Mouse (Mus musculus): ENCODE measurements around the gene Reep3. TPM values are rescaled to one million over a fixed set of nuclear protein-coding genes. Genes with fewer than 3 reads are reported as not detected.

Gene Reep3
- polyA plus RNA-seq, 1 experiment from 2014 or later = 77.4 TPM

GRCm38 (mm10) chr10:67098408-67099050, 1.8 kb upstream of the Reep3 start:
- WGBS = 25% methylated on average over 7 of the region's 7 CpGs
- Histone ChIP-seq H3K27me3 (replicated peaks; ENCODE audit: control insufficient read depth, insufficient read depth, low read length) (no peaks in the 10 kb centered on the region), H3K27ac (ENCODE audit: low read depth, low read length) (peak overlapping the region; percentile 60), H3K9me3 (ENCODE audit: control insufficient read depth) (no peaks in the 10 kb centered on the region), H3K9ac (ENCODE audit: low read depth, low read length) (0 out of 2 replicates have a peak overlapping the region, but pooled peaks have one; percentile 100), H3K4me3 (ENCODE audit: low read depth, low read length) (peak overlapping the region; percentile 97), H3K4me1 (replicated peaks; ENCODE audit: control insufficient read depth, insufficient read depth, low read length) (peaks cover 19% of the 10 kb centered on the region), H3K4me2 (replicated peaks; ENCODE audit: low read depth) (peak overlapping the region; percentile 72), H3K36me3 (ENCODE audit: control insufficient read depth, insufficient read depth) (no peaks in the 10 kb centered on the region)
- peak; percentile 6; the same call in 1 of the 2 replicates for ATAC-seq
- TF ChIP-seq CTCF (IDR thresholded peaks at IDR 0.05; ENCODE audit: low read depth) = no peak

- ATAC-seq = no peak
- peak overlapping the region; percentile 97 for H3K4me3 ChIP-seq (ENCODE audit: low read depth, low read length)
- WGBS = under 1% methylated on average over 15 of the region's 15 CpGs
- H3K36me3 ChIP-seq (ENCODE audit: control insufficient read depth, insufficient read depth) = no peaks in the 10 kb centered on the region
- peak overlapping the region; percentile 100 for H3K9ac ChIP-seq (ENCODE audit: low read depth, low read length)
- H3K4me1 ChIP-seq (replicated peaks; ENCODE audit: control insufficient read depth, insufficient read depth, low read length) = peaks cover 14% of the 10 kb centered on the region
- H3K4me2 ChIP-seq (replicated peaks; ENCODE audit: low read depth) = peak overlapping the region; percentile 72
- H3K9me3 ChIP-seq (ENCODE audit: control insufficient read depth) = no peaks in the 10 kb centered on the region
- peak overlapping the region; percentile 100 for H3K27ac ChIP-seq (ENCODE audit: low read depth, low read length)
- no peaks in the 10 kb centered on the region for H3K27me3 ChIP-seq (replicated peaks; ENCODE audit: control insufficient read depth, insufficient read depth, low read length)
- 0 out of 2 replicates have a peak, but pooled peaks have one; percentile 10 for TF ChIP-seq CTCF (IDR thresholded peaks at IDR 0.05; ENCODE audit: low read depth)
These were observed 849 bp upstream of the Reep3 start for GRCm38 (mm10) chr10:67097437-67098150.

- Histone ChIP-seq H3K27ac (ENCODE audit: low read depth, low read length) (peak within 1 kb of the TSS; percentile 100), H3K4me2 (replicated peaks; ENCODE audit: low read depth) (peak within 1 kb of the TSS; percentile 72), H3K9ac (ENCODE audit: low read depth, low read length) (peak within 1 kb of the TSS; percentile 100), H3K4me3 (ENCODE audit: low read depth, low read length) (peak within 1 kb of the TSS; percentile 97), H3K36me3 (ENCODE audit: control insufficient read depth, insufficient read depth) (no peaks in the 10 kb centered on the region), H3K27me3 (replicated peaks; ENCODE audit: control insufficient read depth, insufficient read depth, low read length) (no peaks in the 10 kb centered on the region), H3K9me3 (ENCODE audit: control insufficient read depth) (no peaks in the 10 kb centered on the region), H3K4me1 (replicated peaks; ENCODE audit: control insufficient read depth, insufficient read depth, low read length) (peaks cover 14% of the 10 kb centered on the region)
- TF ChIP-seq CTCF (IDR thresholded peaks at IDR 0.05; ENCODE audit: low read depth) = no peak
- peak; percentile 79 for ATAC-seq
- WGBS = 1% methylated on average over 59 of the region's 73 CpGs
These were observed 736 bp downstream of the Reep3 start, which contains the start of gene Jmjd1c for GRCm38 (mm10) chr10:67095798-67096620. TSS of gene Jmjd1c (plus strand) at chr10:67096125.

GRCm38 (mm10) chr10:67094922-67095321, 1.8 kb downstream of the Reep3 start:
- ATAC-seq = peak; percentile 63
- 44% methylated on average over 7 of the region's 7 CpGs for WGBS
- Histone ChIP-seq H3K4me1 (replicated peaks; ENCODE audit: control insufficient read depth, insufficient read depth, low read length) (peaks cover 10% of the 10 kb centered on the region), H3K4me2 (replicated peaks; ENCODE audit: low read depth) (peak overlapping the region; percentile 72), H3K27me3 (replicated peaks; ENCODE audit: control insufficient read depth, insufficient read depth, low read length) (no peaks in the 10 kb centered on the region), H3K9ac (ENCODE audit: low read depth, low read length) (no peak overlapping the region), H3K4me3 (ENCODE audit: low read depth, low read length) (no peak overlapping the region), H3K27ac (ENCODE audit: low read depth, low read length) (peak overlapping the region; percentile 100), H3K36me3 (ENCODE audit: control insufficient read depth, insufficient read depth) (no peaks in the 10 kb centered on the region), H3K9me3 (ENCODE audit: control insufficient read depth) (no peaks in the 10 kb centered on the region)
- TF ChIP-seq CTCF (IDR thresholded peaks at IDR 0.05; ENCODE audit: low read depth) = no peak

- no peak for ATAC-seq
- no peaks in the 10 kb centered on the region for H3K36me3 ChIP-seq (ENCODE audit: control insufficient read depth, insufficient read depth)
- no peak overlapping the region for H3K4me3 ChIP-seq (ENCODE audit: low read depth, low read length)
- H3K9ac ChIP-seq (ENCODE audit: low read depth, low read length) = no peak overlapping the region
- TF ChIP-seq CTCF (IDR thresholded peaks at IDR 0.05; ENCODE audit: low read depth) = no peak
- no peak overlapping the region for H3K27ac ChIP-seq (ENCODE audit: low read depth, low read length)
- H3K4me2 ChIP-seq (replicated peaks; ENCODE audit: low read depth) = no peak overlapping the region
- no peaks in the 10 kb centered on the region for H3K27me3 ChIP-seq (replicated peaks; ENCODE audit: control insufficient read depth, insufficient read depth, low read length)
- H3K9me3 ChIP-seq (ENCODE audit: control insufficient read depth) = no peaks in the 10 kb centered on the region
- WGBS = 89% methylated on average over 4 of the region's 4 CpGs
- 0 out of 2 replicates have a peak, but pooled peaks cover 5% of the 10 kb centered on the region for H3K4me1 ChIP-seq (replicated peaks; ENCODE audit: control insufficient read depth, insufficient read depth, low read length)
These were observed 6.1 kb downstream of the Reep3 start for GRCm38 (mm10) chr10:67090611-67091010.

All from intestine, postnatal 0 days (tissue).